Mouse (Mus musculus): ENCODE results near the gene Hoxa11. TPM values are rescaled to one million over a fixed set of nuclear protein-coding genes. Genes with fewer than 3 reads are reported as not detected.

The Hoxa11 gene
- polyA plus RNA-seq, 1 experiment from 2014 or later, result not detected

DNA sequence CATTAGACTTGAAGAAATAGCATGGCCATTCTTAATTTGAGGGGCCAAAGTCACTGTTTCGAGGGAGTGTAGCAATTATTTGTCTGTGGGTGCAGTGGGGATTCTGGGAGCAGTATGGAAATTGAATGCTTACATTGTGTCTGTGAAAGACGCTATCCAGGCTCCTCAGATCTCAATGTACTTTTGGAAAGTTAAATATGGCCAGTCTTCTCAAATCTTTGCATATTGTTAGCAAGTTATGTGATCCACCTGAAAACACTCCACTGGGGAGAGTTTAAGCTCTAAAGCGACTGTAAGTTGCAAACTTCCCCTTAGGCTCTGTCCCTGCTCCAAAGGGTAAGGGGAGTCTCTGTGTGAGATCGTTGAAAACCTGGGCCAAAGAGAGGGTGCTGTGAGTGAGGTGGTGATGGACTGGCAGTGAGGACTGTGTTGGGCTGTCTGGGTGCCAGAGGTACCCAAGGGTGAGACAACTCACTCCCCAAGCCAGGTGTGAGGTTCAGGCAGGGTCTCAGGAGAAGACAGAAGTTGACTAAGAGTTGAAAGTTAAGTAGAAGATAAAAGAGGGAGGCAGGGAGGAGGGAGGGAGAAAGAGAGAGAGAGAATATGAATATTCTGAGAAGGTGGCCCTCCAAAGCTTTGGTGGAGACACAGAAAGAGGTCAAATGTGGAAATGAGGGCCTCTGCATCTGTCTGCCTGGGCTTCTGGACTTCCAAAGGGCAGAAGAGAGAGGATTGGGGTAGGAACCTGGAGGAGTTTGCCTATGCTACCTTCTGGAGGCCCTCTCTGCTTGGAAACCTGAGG lies 38.5 kb downstream of the Hoxa11 start:
- no peaks in the 10 kb centered on the region; the same call in 1 of the 2 replicates for H3K4me1 ChIP-seq (ENCODE audit: insufficient read depth, low read depth, low read length)
- 0 out of 2 replicates have a peak overlapping the region, but pooled peaks have one; percentile 59 for H3K27ac ChIP-seq (ENCODE audit: low read length)
- H3K9me3 ChIP-seq (ENCODE audit: low read length), result no peaks in the 10 kb centered on the region
- DNase-seq (ENCODE audit: low spot score), result no peak
- no peak overlapping the region for H3K9ac ChIP-seq (replicated peaks; ENCODE audit: low read depth)
- peaks cover 46% of the 10 kb centered on the region; the same call in 1 of the 2 replicates for H3K27me3 ChIP-seq (replicated peaks; ENCODE audit: insufficient read depth, low read length)
- TF ChIP-seq EP300 (IDR thresholded peaks at IDR 0.05), result no peak
- no peak for TF ChIP-seq CTCF (IDR thresholded peaks at IDR 0.05)
- H3K4me2 ChIP-seq (replicated peaks; ENCODE audit: low read depth, low read length), result peak overlapping the region; percentile 55
- H3K4me3 ChIP-seq (ENCODE audit: low read depth, low read length), result peak overlapping the region; percentile 1; the same call in 1 of the 2 replicates
- no peaks in the 10 kb centered on the region for H3K36me3 ChIP-seq (ENCODE audit: insufficient read depth, low read length)
- ATAC-seq, result no peak
- 34% methylated on average over 4 of the region's 4 CpGs for WGBS

DNA sequence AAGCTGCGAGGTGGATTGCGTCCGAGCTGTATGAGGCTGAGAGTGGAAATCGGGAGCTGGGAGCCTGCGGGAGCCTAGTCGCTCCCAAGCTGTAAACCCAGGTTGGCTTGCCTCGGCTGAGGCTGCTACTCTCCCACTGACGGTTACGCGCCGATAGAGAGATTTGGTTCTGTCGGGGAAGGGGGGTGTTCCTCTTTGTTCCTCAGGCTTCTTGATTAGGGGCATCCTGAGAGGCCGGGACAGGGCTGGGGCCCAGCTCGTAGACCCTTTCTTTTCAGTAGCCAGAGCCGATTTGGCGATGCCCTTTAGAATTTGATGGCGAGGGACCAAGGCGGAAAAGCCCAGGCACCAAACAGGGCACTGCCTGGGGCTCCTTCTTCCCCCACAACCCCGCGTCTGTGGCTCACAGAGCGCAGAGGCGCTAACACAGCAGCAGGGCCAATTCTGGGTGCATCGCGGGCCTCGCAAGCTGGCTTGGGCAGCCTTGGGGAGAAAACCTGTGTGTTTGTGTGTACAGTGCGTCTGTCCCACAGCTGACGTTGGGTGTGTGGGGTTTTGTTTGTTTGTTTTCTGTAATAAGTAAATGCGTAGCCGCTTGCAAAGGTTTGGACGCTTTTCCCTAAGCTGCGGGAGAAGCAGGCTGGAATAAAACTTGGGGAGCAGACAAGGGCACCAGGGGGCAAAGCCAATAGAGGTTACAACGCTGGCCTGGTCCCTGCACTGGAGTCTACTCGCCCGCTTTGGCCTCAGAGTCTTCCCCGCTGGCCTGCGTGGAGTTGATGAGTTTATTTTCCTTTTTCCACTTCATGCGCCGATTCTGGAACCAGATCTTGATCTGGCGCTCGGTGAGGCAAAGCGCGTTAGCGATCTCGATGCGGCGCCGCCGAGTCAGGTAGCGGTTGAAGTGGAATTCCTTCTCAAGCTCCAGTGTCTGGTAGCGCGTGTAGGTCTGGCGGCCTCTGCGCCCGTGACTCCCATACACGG lies 39.7 kb downstream of the Hoxa11 start:
- Histone ChIP-seq H3K4me1 (ENCODE audit: insufficient read depth, low read depth, low read length) (no peaks in the 10 kb centered on the region; the same call in 1 of the 2 replicates), H3K9me3 (ENCODE audit: low read length) (no peaks in the 10 kb centered on the region), H3K27ac (ENCODE audit: low read length) (peak overlapping the region; percentile 60), H3K4me3 (ENCODE audit: low read depth, low read length) (peak overlapping the region; percentile 12; the same call in 1 of the 2 replicates), H3K36me3 (ENCODE audit: insufficient read depth, low read length) (no peaks in the 10 kb centered on the region), H3K27me3 (replicated peaks; ENCODE audit: insufficient read depth, low read length) (peaks cover 37% of the 10 kb centered on the region; the same call in 1 of the 2 replicates), H3K4me2 (replicated peaks; ENCODE audit: low read depth, low read length) (peak overlapping the region; percentile 55), H3K9ac (replicated peaks; ENCODE audit: low read depth) (peak overlapping the region; percentile 26)
- TF ChIP-seq CTCF (IDR thresholded peaks at IDR 0.05) (no peak), EP300 (IDR thresholded peaks at IDR 0.05) (no peak)
- ATAC-seq (no peak), DNase-seq (ENCODE audit: low spot score) (no peak)
- 23% methylated on average over 55 of the region's 55 CpGs for whole genome bisulfite sequencing

- H3K9ac ChIP-seq (replicated peaks; ENCODE audit: low read depth), result peak overlapping the region; percentile 26; the same call in 1 of the 2 replicates
- H3K4me2 ChIP-seq (replicated peaks; ENCODE audit: low read depth, low read length), result peak overlapping the region; percentile 55
- H3K36me3 ChIP-seq (ENCODE audit: insufficient read depth, low read length), result no peaks in the 10 kb centered on the region
- H3K9me3 ChIP-seq (ENCODE audit: low read length), result no peaks in the 10 kb centered on the region
- ATAC-seq, result no peak
- H3K4me1 ChIP-seq (ENCODE audit: insufficient read depth, low read depth, low read length), result no peaks in the 10 kb centered on the region; the same call in 1 of the 2 replicates
- DNase-seq (ENCODE audit: low spot score), result no peak
- WGBS, result 20% methylated on average over 14 of the region's 14 CpGs
- H3K27me3 ChIP-seq (replicated peaks; ENCODE audit: insufficient read depth, low read length), result peaks cover 35% of the 10 kb centered on the region; the same call in 1 of the 2 replicates
- peak overlapping the region; percentile 60 for H3K4me3 ChIP-seq (ENCODE audit: low read depth, low read length)
- H3K27ac ChIP-seq (ENCODE audit: low read length), result peak overlapping the region; percentile 60
- no peak for TF ChIP-seq EP300 (IDR thresholded peaks at IDR 0.05)
- TF ChIP-seq CTCF (IDR thresholded peaks at IDR 0.05), result no peak
Measured at GRCm38 (mm10) chr6:52205221-52205620, 40.4 kb downstream of the Hoxa11 start.

GRCm38 (mm10) chr6:52204050-52204752 lies 41.4 kb downstream of the Hoxa11 start, which contains the start of gene Hoxa5:
Gene Hoxa5, minus strand, starts transcription at chr6:52204587.
- Histone ChIP-seq H3K27me3 (replicated peaks; ENCODE audit: insufficient read depth, low read length) (peaks cover 30% of the 10 kb centered on the region; the same call in 1 of the 2 replicates), H3K36me3 (ENCODE audit: insufficient read depth, low read length) (no peaks in the 10 kb centered on the region), H3K4me2 (replicated peaks; ENCODE audit: low read depth, low read length) (peak within 1 kb of the TSS; percentile 55), H3K27ac (ENCODE audit: low read length) (peak within 1 kb of the TSS; percentile 87), H3K9ac (replicated peaks; ENCODE audit: low read depth) (peak within 1 kb of the TSS; percentile 92), H3K9me3 (ENCODE audit: low read length) (no peaks in the 10 kb centered on the region), H3K4me3 (ENCODE audit: low read depth, low read length) (peak within 1 kb of the TSS; percentile 60), H3K4me1 (ENCODE audit: insufficient read depth, low read depth, low read length) (no peaks in the 10 kb centered on the region; the same call in 1 of the 2 replicates)
- ATAC-seq, result peak; percentile 93
- TF ChIP-seq EP300 (IDR thresholded peaks at IDR 0.05) (peak; percentile 84), CTCF (IDR thresholded peaks at IDR 0.05) (peak; percentile 94)
- under 1% methylated on average over 65 of the region's 65 CpGs for WGBS
- peak; percentile 98 for DNase-seq (ENCODE audit: low spot score)

- Histone ChIP-seq H3K27me3 (replicated peaks; ENCODE audit: insufficient read depth, low read length) (peaks cover 26% of the 10 kb centered on the region; the same call in 1 of the 2 replicates), H3K9me3 (ENCODE audit: low read length) (no peaks in the 10 kb centered on the region), H3K4me3 (ENCODE audit: low read depth, low read length) (peak overlapping the region; percentile 60), H3K36me3 (ENCODE audit: insufficient read depth, low read length) (no peaks in the 10 kb centered on the region), H3K4me1 (ENCODE audit: insufficient read depth, low read depth, low read length) (no peaks in the 10 kb centered on the region; the same call in 1 of the 2 replicates), H3K27ac (ENCODE audit: low read length) (peak overlapping the region; percentile 87), H3K9ac (replicated peaks; ENCODE audit: low read depth) (peak overlapping the region; percentile 92), H3K4me2 (replicated peaks; ENCODE audit: low read depth, low read length) (peak overlapping the region; percentile 55)
- WGBS, result 2% methylated on average over 46 of the region's 46 CpGs
- ATAC-seq (peak; percentile 17), DNase-seq (ENCODE audit: low spot score) (no peak)
- TF ChIP-seq CTCF (IDR thresholded peaks at IDR 0.05) (no peak), EP300 (IDR thresholded peaks at IDR 0.05) (no peak)
Measured at GRCm38 (mm10) chr6:52203371-52204049, 42.1 kb downstream of the Hoxa11 start.
